Mouse (Mus musculus): ENCODE results near the gene Naip1.
"Not testable (repeated sequence)": the region's sequence is repeated elsewhere in the genome, so short reads cannot be mapped to it uniquely, and the experiment has no call there.

GRCm38 (mm10) chr13:100402930-100403637, 49.6 kb downstream of the Naip1 start:
- TF ChIP-seq MAFK (IDR thresholded peaks at IDR 0.05; ENCODE audit: insufficient read depth, low read depth, low read length); CHD2 (IDR thresholded peaks at IDR 0.05; ENCODE audit: low read depth, low read length); HCFC1 (IDR thresholded peaks at IDR 0.05; ENCODE audit: borderline replicate concordance, insufficient read depth, low read length); ZC3H11A (IDR thresholded peaks at IDR 0.05; ENCODE audit: borderline replicate concordance, low read depth, low read length); ZNF384 (IDR thresholded peaks at IDR 0.05; ENCODE audit: low read depth, low read length): not testable (repeated sequence)

All from ES-E14 (cell line).